Mouse (Mus musculus): Measurements from ENCODE around the gene Fat2. TPM values are rescaled to one million over a fixed set of nuclear protein-coding genes. Genes with fewer than 3 reads are reported as not detected.

Fat2 gene
- polyA plus RNA-seq, 1 experiment from 2014 or later = not detected

- no peak for ATAC-seq
- no peak overlapping the region for H3K4me2 ChIP-seq
- no peaks in the 10 kb centered on the region for H3K9me3 ChIP-seq (replicated peaks)
- H3K36me3 ChIP-seq = no peaks in the 10 kb centered on the region
- no peaks in the 10 kb centered on the region for H3K27me3 ChIP-seq (replicated peaks)
- no peak overlapping the region for H3K27ac ChIP-seq
- WGBS (ENCODE audit: insufficient replicate concordance) = 62% methylated on average over 3 of the region's 3 CpGs
- no peak overlapping the region for H3K4me3 ChIP-seq
- H3K4me1 ChIP-seq = no peaks in the 10 kb centered on the region
- H3K9ac ChIP-seq = no peak overlapping the region
These were observed 28.3 kb upstream of the Fat2 start for GRCm38 (mm10) chr11:55364662-55365061.

- Histone ChIP-seq H3K27me3 (replicated peaks) (no peaks in the 10 kb centered on the region), H3K27ac (no peak overlapping the region), H3K4me1 (no peaks in the 10 kb centered on the region), H3K4me2 (no peak overlapping the region), H3K9me3 (replicated peaks) (no peaks in the 10 kb centered on the region), H3K4me3 (no peak overlapping the region), H3K9ac (no peak overlapping the region), H3K36me3 (no peaks in the 10 kb centered on the region)
- ATAC-seq = no peak
- WGBS (ENCODE audit: insufficient replicate concordance) = 53% methylated on average over 15 of the region's 15 CpGs
These were observed 21.9 kb upstream of the Fat2 start for GRCm38 (mm10) chr11:55358094-55358783.

- H3K4me2 ChIP-seq = no peak overlapping the region
- H3K9ac ChIP-seq = no peak overlapping the region
- ATAC-seq = no peak
- H3K4me1 ChIP-seq = no peaks in the 10 kb centered on the region
- no peak overlapping the region for H3K27ac ChIP-seq
- no peaks in the 10 kb centered on the region for H3K27me3 ChIP-seq (replicated peaks)
- H3K36me3 ChIP-seq = no peaks in the 10 kb centered on the region
- no peaks in the 10 kb centered on the region for H3K9me3 ChIP-seq (replicated peaks)
- H3K4me3 ChIP-seq = no peak overlapping the region
- 71% methylated on average over 2 of the region's 2 CpGs for WGBS (ENCODE audit: insufficient replicate concordance)
These were observed 20.5 kb upstream of the Fat2 start for GRCm38 (mm10) chr11:55356846-55357245.

DNA sequence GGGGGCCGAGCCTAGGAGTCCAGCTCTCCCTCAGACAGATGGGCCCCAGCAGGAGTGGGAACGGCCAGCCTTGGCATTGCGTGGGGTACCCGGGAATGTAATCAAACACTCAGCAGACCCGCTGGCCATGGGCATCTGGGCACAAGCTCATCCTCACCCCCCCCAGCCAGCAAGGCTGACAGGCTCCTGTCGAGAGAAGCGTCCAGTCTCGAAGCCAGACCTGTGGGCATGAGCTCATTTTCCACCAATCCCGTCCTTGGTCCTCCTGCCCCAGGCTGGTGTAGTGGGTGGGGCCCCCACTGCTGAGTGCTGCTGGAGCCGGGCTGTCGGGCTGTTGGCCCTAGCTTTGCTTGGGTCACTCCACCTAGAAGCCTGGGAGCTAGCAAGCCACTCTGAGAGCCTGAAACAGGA is 5.6 kb upstream of the Fat2 start:
- no peaks in the 10 kb centered on the region for H3K9me3 ChIP-seq (replicated peaks)
- no peaks in the 10 kb centered on the region for H3K27me3 ChIP-seq (replicated peaks)
- no peak for ATAC-seq
- no peaks in the 10 kb centered on the region for H3K36me3 ChIP-seq
- H3K27ac ChIP-seq = no peak overlapping the region
- 50% methylated on average over 11 of the region's 11 CpGs for WGBS (ENCODE audit: insufficient replicate concordance)
- H3K4me2 ChIP-seq = no peak overlapping the region
- no peak overlapping the region for H3K4me3 ChIP-seq
- H3K9ac ChIP-seq = no peak overlapping the region
- no peaks in the 10 kb centered on the region for H3K4me1 ChIP-seq

DNA sequence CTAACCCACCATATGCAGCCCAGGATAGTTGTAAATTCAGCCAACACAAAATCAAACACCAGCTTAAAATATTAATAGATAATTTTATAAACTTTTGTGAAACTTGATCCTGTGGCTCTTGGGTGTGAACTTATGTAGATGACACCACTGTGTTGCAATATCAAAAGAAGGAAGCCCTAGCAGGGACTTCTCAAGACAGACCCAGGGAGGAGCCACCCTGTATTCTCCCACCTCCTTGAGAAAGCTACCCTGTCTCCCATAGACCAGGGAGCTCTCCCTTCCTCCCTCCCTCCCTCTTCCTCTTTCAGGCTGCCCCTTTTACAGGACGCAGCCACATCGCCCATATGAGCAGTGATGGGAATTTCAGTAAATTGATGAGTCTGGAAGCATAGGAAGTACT is 4.4 kb upstream of the Fat2 start:
- no peak overlapping the region for H3K9ac ChIP-seq
- H3K9me3 ChIP-seq (replicated peaks) = no peaks in the 10 kb centered on the region
- no peaks in the 10 kb centered on the region for H3K4me1 ChIP-seq
- 63% methylated on average over 2 of the region's 2 CpGs for WGBS (ENCODE audit: insufficient replicate concordance)
- 0 out of 2 replicates have a peak, but pooled peaks cover 7% of the 10 kb centered on the region for H3K27me3 ChIP-seq (replicated peaks)
- no peak overlapping the region for H3K27ac ChIP-seq
- no peak for ATAC-seq
- no peaks in the 10 kb centered on the region for H3K36me3 ChIP-seq
- H3K4me3 ChIP-seq = no peak overlapping the region
- H3K4me2 ChIP-seq = no peak overlapping the region

DNA sequence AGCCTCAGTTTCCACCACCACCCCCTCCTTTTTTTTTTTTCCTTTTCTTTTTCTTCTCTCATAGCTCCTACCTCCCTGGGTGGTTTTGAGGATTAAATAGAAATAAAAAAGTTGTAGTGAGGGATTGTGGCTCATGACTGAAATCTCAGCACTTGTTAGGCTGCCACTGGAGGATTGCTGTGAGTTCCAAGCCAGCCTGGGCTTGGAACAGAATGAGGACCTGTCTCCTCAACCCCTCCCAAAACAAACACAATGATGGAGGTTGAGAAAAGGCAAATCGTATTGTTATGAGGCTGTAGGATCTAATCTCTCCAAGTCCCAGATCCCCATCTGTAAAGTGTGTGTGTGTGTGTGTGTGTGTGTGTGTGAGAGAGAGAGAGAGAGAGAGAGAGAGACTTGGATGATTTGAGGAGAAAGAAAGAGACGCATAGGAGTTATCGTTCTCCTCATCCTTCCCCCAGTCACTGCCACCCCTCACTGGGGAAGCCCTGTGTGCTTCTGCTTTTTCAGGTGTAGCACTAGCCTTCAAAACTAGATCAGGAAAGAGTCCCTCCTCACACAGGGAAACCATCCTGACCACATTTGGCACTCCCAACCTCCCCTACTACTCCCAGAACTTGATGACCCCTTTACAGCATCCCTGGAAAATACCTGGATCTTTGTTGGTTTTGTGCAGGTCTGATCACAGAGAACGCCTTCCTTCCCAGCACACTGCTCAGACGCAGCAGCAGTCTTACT is 837 bp upstream of the Fat2 start:
- no peaks in the 10 kb centered on the region for H3K4me1 ChIP-seq
- 45% methylated on average over 5 of the region's 5 CpGs for WGBS (ENCODE audit: insufficient replicate concordance)
- ATAC-seq = no peak
- H3K27ac ChIP-seq = no peak overlapping the region
- no peak overlapping the region for H3K9ac ChIP-seq
- H3K9me3 ChIP-seq (replicated peaks) = no peaks in the 10 kb centered on the region
- H3K4me3 ChIP-seq = no peak overlapping the region
- 0 out of 2 replicates have a peak, but pooled peaks cover 7% of the 10 kb centered on the region for H3K27me3 ChIP-seq (replicated peaks)
- H3K4me2 ChIP-seq = no peak overlapping the region
- H3K36me3 ChIP-seq = no peaks in the 10 kb centered on the region

GRCm38 (mm10) chr11:55335314-55336076 is 869 bp downstream of the Fat2 start:
- no peak overlapping the region for H3K4me3 ChIP-seq
- no peaks in the 10 kb centered on the region for H3K9me3 ChIP-seq (replicated peaks)
- no peak overlapping the region for H3K27ac ChIP-seq
- no peaks in the 10 kb centered on the region for H3K36me3 ChIP-seq
- H3K4me2 ChIP-seq = no peak overlapping the region
- H3K9ac ChIP-seq = no peak overlapping the region
- 0 out of 2 replicates have a peak, but pooled peaks cover 7% of the 10 kb centered on the region for H3K27me3 ChIP-seq (replicated peaks)
- H3K4me1 ChIP-seq = no peaks in the 10 kb centered on the region
- 69% methylated on average over 14 of the region's 14 CpGs for WGBS (ENCODE audit: insufficient replicate concordance)
- no peak for ATAC-seq

DNA sequence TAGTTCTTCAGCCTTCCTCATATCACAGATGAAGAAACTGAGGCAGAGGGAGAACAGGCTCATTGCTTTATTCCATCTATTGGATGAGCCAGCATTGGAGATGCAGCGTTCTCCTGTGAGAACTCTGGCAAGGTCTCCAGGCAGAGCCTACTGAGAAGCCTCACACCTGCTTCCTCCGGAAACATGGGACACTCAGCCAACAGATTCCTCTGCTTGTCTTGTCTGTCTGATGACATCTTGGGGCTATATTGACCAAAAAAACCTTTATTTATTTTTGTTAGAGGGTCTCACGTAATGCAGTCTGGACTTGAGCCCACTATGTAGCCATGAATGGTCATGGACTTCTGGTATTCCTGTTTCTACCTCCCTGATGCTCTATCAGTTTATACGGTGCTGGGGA is 1.8 kb downstream of the Fat2 start:
- no peaks in the 10 kb centered on the region for H3K9me3 ChIP-seq (replicated peaks)
- H3K4me1 ChIP-seq = no peaks in the 10 kb centered on the region
- no peak for ATAC-seq
- H3K9ac ChIP-seq = no peak overlapping the region
- H3K36me3 ChIP-seq = no peaks in the 10 kb centered on the region
- H3K4me3 ChIP-seq = no peak overlapping the region
- H3K27ac ChIP-seq = no peak overlapping the region
- WGBS (ENCODE audit: insufficient replicate concordance) = 73% methylated on average over 4 of the region's 4 CpGs
- 0 out of 2 replicates have a peak, but pooled peaks cover 7% of the 10 kb centered on the region for H3K27me3 ChIP-seq (replicated peaks)
- no peak overlapping the region for H3K4me2 ChIP-seq

- no peak overlapping the region for H3K27ac ChIP-seq
These were observed 2.3 kb downstream of the Fat2 start for GRCm38 (mm10) chr11:55334063-55334462.

DNA sequence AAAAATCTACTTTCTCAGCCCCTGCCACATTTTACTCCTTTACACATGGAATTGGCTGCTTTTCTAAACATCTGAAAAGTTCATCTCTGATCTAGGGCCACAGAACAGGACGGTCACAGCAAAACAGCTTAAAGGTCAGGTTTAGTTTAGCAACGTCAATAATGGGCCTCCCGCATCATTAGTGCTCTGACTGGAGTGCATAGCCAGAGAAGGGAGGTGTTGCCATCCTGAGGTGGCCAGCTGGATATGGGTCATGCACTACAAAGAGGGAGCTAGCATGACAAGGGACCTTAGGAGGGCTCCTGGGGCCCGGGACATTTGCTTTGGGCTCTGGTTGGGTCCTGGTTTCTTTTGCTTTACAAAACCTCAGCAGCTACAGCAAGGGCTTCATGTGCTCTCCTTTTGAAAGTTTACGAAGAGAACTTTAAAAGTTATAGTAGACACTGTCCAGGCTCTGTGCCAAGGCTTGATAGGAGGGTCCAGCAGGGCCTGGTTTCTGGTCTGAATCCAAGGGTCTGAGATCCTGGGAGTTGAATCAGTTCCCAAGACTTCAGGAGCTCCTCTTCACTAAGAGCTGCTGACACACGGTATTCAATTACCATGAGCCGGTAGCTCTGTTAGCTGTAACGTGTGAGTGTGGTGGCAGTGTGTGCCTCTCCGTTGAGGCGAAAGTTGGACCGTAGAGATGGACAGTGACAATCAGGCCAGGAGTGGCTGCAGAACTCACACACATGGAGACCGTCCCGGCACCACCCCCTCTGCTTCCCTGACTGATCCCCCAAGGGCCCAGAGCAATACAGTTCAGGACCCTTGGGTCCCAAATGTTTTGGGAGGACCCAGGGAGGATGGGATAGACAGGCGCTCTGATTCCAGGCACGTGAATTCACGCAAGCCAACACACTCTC is 6.2 kb downstream of the Fat2 start:
- Histone ChIP-seq H3K9me3 (replicated peaks) (no peaks in the 10 kb centered on the region), H3K4me3 (no peak overlapping the region), H3K9ac (no peak overlapping the region), H3K27ac (no peak overlapping the region), H3K27me3 (replicated peaks) (no peaks in the 10 kb centered on the region), H3K4me1 (no peaks in the 10 kb centered on the region), H3K36me3 (no peaks in the 10 kb centered on the region), H3K4me2 (no peak overlapping the region)
- 71% methylated on average over 16 of the region's 16 CpGs for WGBS (ENCODE audit: insufficient replicate concordance)
- no peak for ATAC-seq

More at GRCm38 (mm10) chr11:55334063-55334462, 2.3 kb downstream of the Fat2 start:
- no peaks in the 10 kb centered on the region for H3K36me3 ChIP-seq
- no peak for ATAC-seq
- H3K27me3 ChIP-seq (replicated peaks) = 0 out of 2 replicates have a peak, but pooled peaks cover 7% of the 10 kb centered on the region
- H3K4me1 ChIP-seq = no peaks in the 10 kb centered on the region
- H3K4me3 ChIP-seq = no peak overlapping the region
- 58% methylated on average over 6 of the region's 6 CpGs for WGBS (ENCODE audit: insufficient replicate concordance)
- no peak overlapping the region for H3K4me2 ChIP-seq
- H3K9me3 ChIP-seq (replicated peaks) = no peaks in the 10 kb centered on the region
- no peak overlapping the region for H3K9ac ChIP-seq

Data from liver, embryonic 12.5 days (tissue).